Mouse (Mus musculus) brain, embryonic 14.5 days (tissue): ENCODE measurements at regions not wholly inside any gene's neighbourhood (a gene's known extent, or its start where the extent isn't known, plus 50 kb on each side); places are given as distances from the start of the nearest gene placed in this dataset.

ENCODE experiments used
- CTCF ChIP-seq: fragments of 200-500 bp; IDR thresholded peaks from 2 replicates; pipeline ENCODE4 v1.5.1; 2012; ENCODE audit warnings: inconsistent platforms, mild to moderate bottlenecking, moderate library complexity, borderline replicate concordance; ENCODE audit not compliant: insufficient read depth, insufficient read length; ENCODE audit errors: extremely low read depth
- POLR2A ChIP-seq: fragments of 200-500 bp; IDR thresholded peaks from 2 replicates; pipeline ENCODE4 v1.6.1; 2012; ENCODE audit warnings: mild to moderate bottlenecking, inconsistent platforms, borderline replicate concordance; ENCODE audit not compliant: poor library complexity, insufficient read depth, insufficient read length, severe bottlenecking; ENCODE audit errors: extremely low read depth

DNA sequence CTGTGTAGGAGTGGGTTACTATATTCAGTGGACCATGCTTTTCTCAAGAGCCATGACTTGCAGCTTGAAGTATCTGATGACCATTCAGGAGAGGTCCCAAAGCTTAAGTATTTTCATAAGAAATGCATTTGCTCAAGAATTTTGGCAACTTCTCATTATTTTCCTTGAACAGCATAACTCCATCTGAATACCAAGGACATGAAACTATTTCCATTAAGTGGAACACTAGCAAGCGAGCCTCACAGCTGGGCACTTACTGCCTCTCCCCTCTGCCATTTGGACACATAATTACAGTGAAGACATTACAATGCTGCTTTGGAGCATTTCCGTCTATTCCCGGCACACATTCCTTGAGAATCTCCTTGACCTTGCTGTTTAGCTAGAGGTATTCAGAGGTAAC lies 160.6 kb downstream of the Snx13 start:
- TF ChIP-seq CTCF (no peak), POLR2A (no peak)
